Mouse (Mus musculus): ENCODE data around the gene Gps2. TPM values are rescaled to one million over a fixed set of nuclear protein-coding genes. Genes with fewer than 3 reads are reported as not detected.

Gps2 gene
- total and polyA plus RNA-seq, 2 experiments from 2014 or later = 44.4 to 64.9 TPM

DNA sequence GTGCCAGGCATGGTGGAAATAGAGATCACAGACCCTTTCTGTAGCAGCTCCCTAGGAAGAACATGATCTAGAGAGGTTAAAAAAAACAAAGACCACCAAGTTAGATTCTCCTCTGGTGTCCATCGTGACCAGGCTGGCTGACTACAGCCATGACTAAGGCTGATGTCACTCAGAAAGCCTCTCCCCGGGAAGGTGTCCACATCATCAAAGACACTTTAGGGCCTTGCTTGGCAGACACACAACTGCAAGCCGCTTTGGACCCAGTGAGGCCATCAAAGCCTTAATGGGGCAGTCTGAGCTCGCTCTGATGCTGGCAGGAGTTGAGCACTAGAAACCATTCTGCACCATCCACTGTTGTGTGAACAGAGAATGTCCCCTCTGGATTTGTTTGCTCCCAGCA is 41.2 kb upstream of the Gps2 start:
- Histone ChIP-seq H3K4me1 (ENCODE audit: insufficient read depth) (no peaks in the 10 kb centered on the region), H3K27me3 (ENCODE audit: insufficient read depth, low read length) (no peaks in the 10 kb centered on the region), H3K4me3 (ENCODE audit: low read depth, low read length) (no peak overlapping the region), H3K27ac (ENCODE audit: low read depth, low read length) (no peak overlapping the region), H3K9ac (no peak overlapping the region), H3K9me3 (ENCODE audit: low read length) (no peaks in the 10 kb centered on the region), H3K4me2 (ENCODE audit: low read depth) (no peak overlapping the region), H3K36me3 (ENCODE audit: insufficient read depth) (no peaks in the 10 kb centered on the region)
- no peak for ATAC-seq
- TF ChIP-seq CTCF (IDR thresholded peaks at IDR 0.05; ENCODE audit: low read depth) = no peak
- whole genome bisulfite sequencing = 72% methylated on average over 4 of the region's 4 CpGs
- no peak for DNase-seq

DNA sequence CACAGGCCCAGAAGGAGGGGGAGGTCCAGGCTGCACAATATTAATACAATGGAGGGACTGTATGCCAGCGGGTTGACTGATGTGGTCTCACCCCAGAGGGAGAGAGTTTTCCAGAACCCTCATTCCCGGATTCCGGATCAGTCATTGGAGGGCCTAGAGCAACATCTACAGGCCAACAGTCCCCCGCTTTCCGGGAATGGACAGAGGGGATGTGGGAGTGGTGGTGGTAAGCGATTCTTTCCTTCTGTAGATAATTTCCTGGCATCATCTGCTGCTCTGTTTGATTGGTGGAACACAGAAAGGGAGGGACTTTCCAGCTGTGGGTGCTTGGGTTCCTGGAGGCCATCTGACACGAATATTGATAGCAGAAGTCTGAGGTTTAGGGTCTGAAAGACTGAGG is 37.5 kb upstream of the Gps2 start:
- Histone ChIP-seq H3K36me3 (ENCODE audit: insufficient read depth) (no peaks in the 10 kb centered on the region), H3K27me3 (ENCODE audit: insufficient read depth, low read length) (no peaks in the 10 kb centered on the region; the same call in 1 of the 2 replicates), H3K9ac (no peak overlapping the region), H3K4me2 (ENCODE audit: low read depth) (no peak overlapping the region), H3K4me1 (ENCODE audit: insufficient read depth) (peaks cover 7% of the 10 kb centered on the region; the same call in 1 of the 2 replicates), H3K27ac (ENCODE audit: low read depth, low read length) (no peak overlapping the region), H3K4me3 (ENCODE audit: low read depth, low read length) (no peak overlapping the region), H3K9me3 (ENCODE audit: low read length) (no peaks in the 10 kb centered on the region)
- no peak for DNase-seq
- TF ChIP-seq CTCF (IDR thresholded peaks at IDR 0.05; ENCODE audit: low read depth) = no peak
- no peak for ATAC-seq
- 64% methylated on average over 7 of the region's 7 CpGs for WGBS

DNA sequence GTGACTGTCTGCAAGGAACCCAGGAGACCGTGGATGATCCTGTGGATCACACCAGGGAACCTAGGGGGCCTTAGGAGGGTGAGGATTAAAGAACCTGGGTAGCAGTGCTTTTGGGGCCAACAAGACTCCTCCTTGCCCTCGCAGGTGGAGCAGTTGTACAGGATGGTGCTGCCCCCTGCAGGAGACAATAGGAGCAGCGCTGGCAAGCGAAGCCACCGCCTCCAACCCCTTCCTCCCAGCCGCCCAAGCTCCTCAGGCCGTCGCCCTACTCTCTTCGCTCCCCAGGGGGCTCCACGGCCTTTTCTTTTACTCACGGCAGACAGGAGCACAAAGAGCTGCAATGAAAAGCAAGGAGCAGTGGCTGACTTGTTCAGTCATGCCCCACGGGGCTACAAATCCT is 36.8 kb upstream of the Gps2 start:
- peaks cover 9% of the 10 kb centered on the region; the same call in 1 of the 2 replicates for H3K4me1 ChIP-seq (ENCODE audit: insufficient read depth)
- TF ChIP-seq CTCF (IDR thresholded peaks at IDR 0.05; ENCODE audit: low read depth) = peak; percentile 86
- no peaks in the 10 kb centered on the region; the same call in 1 of the 2 replicates for H3K27me3 ChIP-seq (ENCODE audit: insufficient read depth, low read length)
- H3K4me2 ChIP-seq (ENCODE audit: low read depth) = peak overlapping the region; percentile 18
- H3K9ac ChIP-seq = 0 out of 2 replicates have a peak overlapping the region, but pooled peaks have one; percentile 6
- H3K9me3 ChIP-seq (ENCODE audit: low read length) = no peaks in the 10 kb centered on the region
- H3K27ac ChIP-seq (ENCODE audit: low read depth, low read length) = no peak overlapping the region
- H3K36me3 ChIP-seq (ENCODE audit: insufficient read depth) = no peaks in the 10 kb centered on the region
- under 1% methylated on average over 12 of the region's 12 CpGs for WGBS
- DNase-seq (peak; percentile 86), ATAC-seq (peak; percentile 84)
- no peak overlapping the region for H3K4me3 ChIP-seq (ENCODE audit: low read depth, low read length)

DNA sequence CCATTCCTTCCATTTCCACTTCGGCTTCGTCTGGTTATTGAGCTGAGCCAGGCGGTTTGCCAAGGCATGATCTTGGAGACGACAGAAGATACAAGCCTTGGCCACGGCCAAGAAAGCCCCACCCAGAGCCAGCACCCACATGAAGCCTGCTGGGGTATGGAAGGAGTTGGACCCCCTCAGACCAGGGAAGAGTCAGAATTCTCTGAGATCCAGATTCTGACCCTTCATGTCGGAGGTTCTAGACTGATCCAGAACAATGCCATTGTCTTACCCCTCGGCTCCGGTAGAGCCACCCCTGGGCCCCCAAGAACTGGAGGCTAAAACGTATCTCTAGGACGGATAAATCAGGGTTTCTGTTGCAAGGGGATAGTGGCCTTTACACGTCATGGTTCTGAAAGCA is 35.8 kb upstream of the Gps2 start, which contains the start of gene Tmem95:
Gene Tmem95 (minus strand): TSS at position 141 of the 400 bp plus-strand sequence.
- TF ChIP-seq CTCF (IDR thresholded peaks at IDR 0.05; ENCODE audit: low read depth) = no peak
- H3K9ac ChIP-seq = 0 out of 2 replicates have a peak within 1 kb of the TSS, but pooled peaks have one; percentile 6
- 83% methylated on average over 11 of the region's 11 CpGs for WGBS
- H3K27me3 ChIP-seq (ENCODE audit: insufficient read depth, low read length) = no peaks in the 10 kb centered on the region; the same call in 1 of the 2 replicates
- no peak within 1 kb of the TSS for H3K4me3 ChIP-seq (ENCODE audit: low read depth, low read length)
- H3K9me3 ChIP-seq (ENCODE audit: low read length) = no peaks in the 10 kb centered on the region
- ATAC-seq = no peak
- no peak for DNase-seq
- H3K27ac ChIP-seq (ENCODE audit: low read depth, low read length) = no peak within 1 kb of the TSS; the same call in 1 of the 2 replicates
- no peaks in the 10 kb centered on the region for H3K36me3 ChIP-seq (ENCODE audit: insufficient read depth)
- peaks cover 9% of the 10 kb centered on the region; the same call in 1 of the 2 replicates for H3K4me1 ChIP-seq (ENCODE audit: insufficient read depth)
- H3K4me2 ChIP-seq (ENCODE audit: low read depth) = peak within 1 kb of the TSS; percentile 18

DNA sequence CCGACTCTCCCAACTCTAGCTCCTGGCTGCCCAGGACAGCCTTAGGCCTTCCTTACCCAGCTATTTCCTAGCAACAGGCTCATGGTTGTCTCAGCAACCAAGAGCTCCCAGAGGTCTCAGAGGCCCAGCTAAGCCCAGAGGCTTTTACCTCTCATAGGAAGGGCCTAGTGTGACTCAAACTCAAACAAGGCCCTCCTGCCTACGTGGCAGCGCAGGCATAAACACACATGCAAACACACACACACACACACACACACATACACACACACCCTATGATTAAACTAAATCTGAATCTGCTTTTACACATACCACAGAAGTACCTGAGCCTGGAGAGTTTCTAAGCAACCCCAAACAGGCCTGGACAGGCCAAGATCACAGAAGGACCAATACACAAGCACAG is 35.3 kb upstream of the Gps2 start:
- peaks cover 9% of the 10 kb centered on the region; the same call in 1 of the 2 replicates for H3K4me1 ChIP-seq (ENCODE audit: insufficient read depth)
- H3K27me3 ChIP-seq (ENCODE audit: insufficient read depth, low read length) = no peaks in the 10 kb centered on the region; the same call in 1 of the 2 replicates
- DNase-seq (no peak), ATAC-seq (no peak)
- 87% methylated on average over 3 of the region's 3 CpGs for WGBS
- H3K27ac ChIP-seq (ENCODE audit: low read depth, low read length) = no peak overlapping the region
- no peak overlapping the region for H3K4me3 ChIP-seq (ENCODE audit: low read depth, low read length)
- no peaks in the 10 kb centered on the region for H3K36me3 ChIP-seq (ENCODE audit: insufficient read depth)
- H3K9ac ChIP-seq = no peak overlapping the region
- no peaks in the 10 kb centered on the region for H3K9me3 ChIP-seq (ENCODE audit: low read length)
- TF ChIP-seq CTCF (IDR thresholded peaks at IDR 0.05; ENCODE audit: low read depth) = no peak
- no peak overlapping the region for H3K4me2 ChIP-seq (ENCODE audit: low read depth)

DNA sequence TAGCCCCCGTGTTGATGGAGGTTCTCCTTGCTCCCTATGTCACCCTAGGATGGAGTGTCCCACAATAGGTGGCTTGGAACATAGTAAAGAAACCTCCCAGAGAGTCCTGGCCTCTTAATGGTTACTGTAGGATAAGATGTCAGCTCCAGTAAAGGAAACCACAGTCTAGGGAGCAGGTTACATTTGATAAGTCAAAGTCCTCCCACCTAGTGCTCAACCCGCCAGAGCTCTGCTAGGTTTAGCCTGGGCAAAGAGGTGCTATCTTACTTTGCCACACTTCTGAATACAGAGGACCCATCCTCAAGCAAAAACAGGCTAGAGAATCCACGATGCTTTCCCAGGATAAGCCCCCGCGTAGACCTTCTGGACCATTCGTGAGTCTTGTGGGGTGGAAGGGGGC is 34.7 kb upstream of the Gps2 start:
- H3K27ac ChIP-seq (ENCODE audit: low read depth, low read length) = no peak overlapping the region
- no peak overlapping the region for H3K4me2 ChIP-seq (ENCODE audit: low read depth)
- H3K4me1 ChIP-seq (ENCODE audit: insufficient read depth) = peaks cover 9% of the 10 kb centered on the region; the same call in 1 of the 2 replicates
- no peaks in the 10 kb centered on the region for H3K9me3 ChIP-seq (ENCODE audit: low read length)
- no peak overlapping the region for H3K9ac ChIP-seq
- ATAC-seq (no peak), DNase-seq (no peak)
- 89% methylated on average over 6 of the region's 6 CpGs for WGBS
- no peaks in the 10 kb centered on the region; the same call in 1 of the 2 replicates for H3K27me3 ChIP-seq (ENCODE audit: insufficient read depth, low read length)
- TF ChIP-seq CTCF (IDR thresholded peaks at IDR 0.05; ENCODE audit: low read depth) = no peak
- no peak overlapping the region for H3K4me3 ChIP-seq (ENCODE audit: low read depth, low read length)
- no peaks in the 10 kb centered on the region for H3K36me3 ChIP-seq (ENCODE audit: insufficient read depth)

DNA sequence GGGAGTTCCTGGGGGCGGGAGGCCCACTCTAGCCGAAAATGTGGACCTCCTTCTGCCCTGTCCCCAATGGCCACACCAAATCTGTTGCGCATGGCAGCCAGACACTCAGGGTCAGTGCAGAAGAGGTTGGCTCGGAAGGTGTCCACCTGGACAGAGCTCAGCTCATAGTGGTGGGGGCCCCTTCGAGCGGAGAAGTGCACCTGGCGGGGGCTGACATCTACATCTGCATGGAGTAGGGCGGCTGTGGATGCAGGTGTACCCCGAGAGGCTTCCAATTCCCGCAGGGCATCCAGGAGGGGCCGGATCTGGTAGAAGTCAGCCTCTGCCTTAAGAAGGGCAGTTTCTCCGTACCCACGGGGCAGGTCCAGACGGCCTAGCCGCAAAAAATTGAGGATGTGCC is 34.0 kb upstream of the Gps2 start:
- WGBS = 61% methylated on average over 15 of the region's 15 CpGs
- TF ChIP-seq CTCF (IDR thresholded peaks at IDR 0.05; ENCODE audit: low read depth) = no peak
- Histone ChIP-seq H3K36me3 (ENCODE audit: insufficient read depth) (no peaks in the 10 kb centered on the region), H3K9ac (no peak overlapping the region), H3K27me3 (ENCODE audit: insufficient read depth, low read length) (no peaks in the 10 kb centered on the region; the same call in 1 of the 2 replicates), H3K4me3 (ENCODE audit: low read depth, low read length) (no peak overlapping the region), H3K4me2 (ENCODE audit: low read depth) (peak overlapping the region; percentile 65), H3K4me1 (ENCODE audit: insufficient read depth) (peaks cover 9% of the 10 kb centered on the region; the same call in 1 of the 2 replicates), H3K27ac (ENCODE audit: low read depth, low read length) (no peak overlapping the region), H3K9me3 (ENCODE audit: low read length) (no peaks in the 10 kb centered on the region)
- ATAC-seq (no peak), DNase-seq (no peak)

All from forebrain, postnatal 0 days (tissue).